Mouse (Mus musculus): ENCODE measurements around the gene Slc12a3.
A peak's percentile ranks its signal among the peaks of the same experiment; 100 is the strongest.

Slc12a3 gene

DNA sequence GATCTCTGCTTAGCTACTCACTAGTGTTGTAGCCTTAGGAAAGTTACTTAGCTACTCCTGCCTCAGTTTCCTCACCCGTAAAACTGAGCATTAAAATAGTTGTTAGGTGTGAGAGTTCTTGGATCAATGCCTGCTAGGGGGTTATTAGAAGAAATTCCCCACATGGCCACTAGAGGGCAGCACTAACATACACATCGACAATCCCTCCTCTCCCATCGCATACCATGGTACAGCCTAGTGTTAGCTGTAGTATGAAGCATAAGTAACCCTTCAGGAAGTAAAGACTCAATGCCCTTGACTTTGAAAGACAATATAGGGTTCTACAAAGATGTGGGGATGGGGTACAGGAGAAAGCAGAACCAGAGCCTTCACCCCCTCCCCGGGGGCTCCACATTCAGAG is 1.7 kb downstream of the Slc12a3 start:
- DNase-seq (ENCODE audit: extremely low read depth, insufficient read length, low spot score): no peak

GRCm38 (mm10) chr8:94333345-94333744 is 4.3 kb downstream of the Slc12a3 start:
- no peak for DNase-seq (ENCODE audit: extremely low read depth, insufficient read length, low spot score)

DNA sequence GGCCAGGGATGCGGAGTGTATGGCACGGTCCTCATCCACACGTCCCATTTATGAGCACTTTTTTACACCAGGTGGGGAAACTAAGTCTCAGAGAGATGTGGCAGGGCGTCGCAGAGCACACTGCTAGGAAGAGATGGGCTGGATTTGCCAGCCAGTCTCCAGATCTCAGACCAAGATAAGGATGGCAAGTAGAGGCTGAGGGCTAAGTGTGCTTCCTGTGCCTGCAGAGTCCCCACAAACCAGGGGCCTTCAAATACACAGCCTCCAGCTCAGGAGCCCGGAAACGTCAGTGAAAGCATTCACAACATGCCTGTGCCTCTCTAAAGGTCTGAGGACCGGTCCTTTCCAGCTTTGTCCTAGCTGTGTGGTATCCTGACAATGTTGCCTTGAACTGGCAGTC is 8.6 kb downstream of the Slc12a3 start:
- no peak for DNase-seq (ENCODE audit: extremely low read depth, insufficient read length, low spot score)

DNA sequence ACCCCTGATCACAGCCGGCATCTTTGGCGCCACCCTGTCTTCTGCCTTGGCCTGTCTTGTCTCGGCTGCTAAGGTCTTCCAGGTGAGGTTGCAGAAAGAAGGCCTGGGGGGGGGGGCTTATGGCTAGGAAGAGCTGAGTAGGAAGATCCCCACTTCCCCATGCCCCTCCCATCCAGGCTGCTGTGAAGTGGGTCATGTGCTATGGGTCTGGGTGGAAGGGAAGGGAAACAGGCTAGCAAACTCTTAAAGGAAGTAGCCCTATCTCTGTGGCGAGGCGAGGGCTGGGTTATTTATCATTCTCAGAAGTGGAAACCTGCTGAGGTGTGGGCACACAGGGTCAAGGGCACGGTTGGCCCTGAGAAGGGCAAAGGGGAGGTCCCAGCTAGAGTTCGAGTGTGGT is 11.8 kb downstream of the Slc12a3 start:
- no peak for DNase-seq (ENCODE audit: extremely low read depth, insufficient read length, low spot score)

DNA sequence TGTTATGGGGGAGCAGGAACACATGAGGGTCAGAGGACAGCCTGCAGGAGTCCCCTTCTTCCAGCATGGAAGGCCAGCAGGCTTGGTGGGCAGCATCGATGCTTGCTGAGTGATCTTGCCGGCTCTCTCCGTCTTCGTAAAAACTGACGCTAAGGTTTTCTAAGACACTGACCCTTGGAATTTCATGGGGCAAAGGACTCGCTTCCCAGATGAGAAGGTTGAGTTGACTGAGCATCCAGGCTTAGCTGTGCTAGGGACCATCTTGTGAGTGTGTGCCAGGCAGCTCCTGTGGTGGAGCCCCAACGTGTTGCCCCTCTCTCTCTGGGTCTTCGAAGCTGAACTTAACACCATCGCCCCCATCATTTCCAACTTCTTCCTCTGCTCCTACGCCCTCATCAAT is 13.7 kb downstream of the Slc12a3 start:
- DNase-seq (ENCODE audit: extremely low read depth, insufficient read length, low spot score): no peak

DNA sequence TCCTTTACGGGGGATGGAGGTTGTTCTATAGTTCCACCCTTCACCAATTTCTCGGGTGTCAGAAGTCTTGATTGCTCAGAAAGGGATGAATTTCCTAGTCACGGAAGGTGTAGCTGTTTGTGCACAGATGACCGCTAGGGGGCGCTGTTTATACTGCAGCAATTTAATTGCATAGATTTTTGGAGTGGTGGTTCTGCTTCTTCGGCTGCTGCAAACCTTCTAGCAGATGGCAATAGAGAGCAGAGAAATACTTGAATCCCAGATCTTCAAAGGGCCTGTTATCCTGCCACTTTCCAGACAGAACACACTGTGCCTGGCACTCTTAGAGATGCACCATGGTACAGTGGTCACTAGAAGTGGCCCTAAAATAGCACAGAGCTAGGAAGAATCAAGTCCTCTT is 14.3 kb downstream of the Slc12a3 start:
- DNase-seq (ENCODE audit: extremely low read depth, insufficient read length, low spot score): no peak

DNA sequence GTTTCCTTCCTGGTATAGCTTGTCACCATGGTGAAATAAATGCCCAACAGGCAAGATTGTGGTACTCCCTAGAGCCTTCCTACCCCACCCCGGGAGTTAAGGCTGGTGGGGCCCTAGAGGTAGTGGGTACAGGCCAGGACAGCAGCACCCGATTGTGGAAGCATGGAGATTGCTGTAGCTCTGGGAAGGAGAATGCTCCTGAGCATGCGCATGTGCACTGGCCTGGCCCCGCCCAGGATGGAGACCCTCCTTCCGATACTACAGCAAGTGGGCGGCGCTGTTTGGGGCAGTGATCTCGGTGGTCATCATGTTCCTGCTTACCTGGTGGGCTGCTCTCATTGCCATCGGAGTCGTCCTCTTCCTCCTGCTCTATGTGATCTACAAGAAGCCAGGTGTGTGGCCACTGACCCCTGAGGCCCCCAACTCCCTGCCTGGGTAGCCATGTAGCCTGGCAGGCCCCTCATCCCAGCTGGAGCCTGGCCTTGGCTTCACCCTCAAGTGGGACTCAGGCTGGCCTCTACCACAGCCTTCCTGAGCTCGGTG is 14.8 kb downstream of the Slc12a3 start:
- no peak for DNase-seq (ENCODE audit: extremely low read depth, insufficient read length, low spot score)

DNA sequence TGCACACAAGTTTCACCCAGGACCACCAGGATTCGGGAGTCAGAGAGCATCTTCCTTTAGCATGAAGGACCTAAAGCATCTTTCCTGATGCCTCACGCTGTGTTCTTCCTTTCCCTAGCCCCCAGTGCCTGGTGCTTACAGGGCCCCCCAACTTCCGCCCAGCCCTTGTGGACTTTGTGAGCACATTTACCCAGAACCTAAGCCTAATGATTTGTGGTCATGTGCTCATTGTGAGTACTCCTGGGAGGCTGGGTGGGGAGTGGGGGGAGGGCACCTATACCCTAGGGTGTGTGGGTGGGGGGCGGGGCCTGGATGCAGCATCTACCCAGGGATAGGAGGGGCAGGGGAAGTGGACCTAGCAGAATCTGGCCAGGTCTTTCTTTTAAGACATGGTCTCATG is 16.7 kb downstream of the Slc12a3 start:
- no peak for DNase-seq (ENCODE audit: extremely low read depth, insufficient read length, low spot score)

DNA sequence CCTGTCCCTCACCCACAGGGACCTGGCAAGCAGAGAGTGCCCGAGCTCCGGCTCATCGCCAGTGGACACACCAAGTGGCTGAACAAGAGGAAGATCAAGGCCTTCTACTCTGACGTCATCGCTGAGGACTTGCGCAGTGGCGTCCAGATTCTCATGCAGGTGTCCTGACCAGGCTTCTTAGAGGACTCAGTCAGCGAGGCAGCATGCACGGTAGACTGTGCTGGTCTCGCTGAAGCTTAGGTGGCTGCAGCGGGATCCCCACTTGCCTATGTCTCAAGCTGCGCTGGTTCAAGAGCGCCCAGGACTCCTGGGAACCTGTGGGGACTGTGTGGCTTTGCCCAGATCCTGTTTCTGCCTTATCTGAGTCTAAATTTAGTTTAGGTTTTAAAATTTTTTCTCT is 17.3 kb downstream of the Slc12a3 start:
- no peak for DNase-seq (ENCODE audit: extremely low read depth, insufficient read length, low spot score)

DNA sequence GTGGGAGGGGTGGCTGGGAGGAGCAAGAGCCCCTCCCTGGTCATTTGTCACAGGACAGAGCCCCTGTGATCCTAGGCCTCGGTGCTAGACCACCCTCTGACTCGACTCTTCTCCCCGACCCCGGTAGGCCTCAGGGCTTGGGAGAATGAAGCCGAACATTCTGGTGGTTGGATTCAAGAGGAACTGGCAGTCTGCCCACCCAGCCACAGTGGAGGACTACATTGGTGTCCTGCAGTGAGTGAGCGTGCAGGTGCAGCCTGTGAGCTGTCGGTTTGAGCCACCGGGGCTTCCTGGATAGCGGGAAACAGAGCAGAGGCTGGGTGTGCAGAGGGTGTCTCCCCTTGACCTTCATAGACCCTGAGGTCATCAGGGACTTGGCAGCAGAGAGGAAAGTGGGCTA is 19.4 kb downstream of the Slc12a3 start:
- DNase-seq (ENCODE audit: extremely low read depth, insufficient read length, low spot score): no peak

GRCm38 (mm10) chr8:94354069-94354531 is 25.1 kb downstream of the Slc12a3 start:
- DNase-seq (ENCODE audit: extremely low read depth, insufficient read length, low spot score): no peak

DNA sequence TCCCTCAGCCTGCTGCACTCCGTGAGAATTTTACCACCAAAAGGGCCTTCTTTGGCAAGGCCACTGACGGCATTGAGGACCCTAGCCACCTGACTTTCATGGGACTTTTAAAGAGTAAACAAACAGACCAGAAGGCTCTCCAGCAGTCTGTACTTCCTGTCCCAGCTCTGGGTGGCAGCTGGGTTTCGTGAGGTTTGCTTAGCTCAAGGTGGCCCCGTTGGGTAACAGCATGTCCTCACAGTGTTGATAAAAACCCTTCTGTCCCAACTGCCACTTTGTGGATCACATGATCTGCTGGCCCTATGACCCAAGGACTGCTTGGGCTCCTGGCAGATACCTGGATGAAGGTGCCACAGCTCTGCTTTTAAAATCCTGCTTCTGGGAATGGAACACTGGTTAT is 25.6 kb downstream of the Slc12a3 start:
- DNase-seq (ENCODE audit: extremely low read depth, insufficient read length, low spot score): no peak

GRCm38 (mm10) chr8:94357220-94357619 is 28.2 kb downstream of the Slc12a3 start:
- no peak for DNase-seq (ENCODE audit: extremely low read depth, insufficient read length, low spot score)

GRCm38 (mm10) chr8:94358541-94358940 is 29.5 kb downstream of the Slc12a3 start:
- DNase-seq (ENCODE audit: extremely low read depth, insufficient read length, low spot score): peak; percentile 43

DNA sequence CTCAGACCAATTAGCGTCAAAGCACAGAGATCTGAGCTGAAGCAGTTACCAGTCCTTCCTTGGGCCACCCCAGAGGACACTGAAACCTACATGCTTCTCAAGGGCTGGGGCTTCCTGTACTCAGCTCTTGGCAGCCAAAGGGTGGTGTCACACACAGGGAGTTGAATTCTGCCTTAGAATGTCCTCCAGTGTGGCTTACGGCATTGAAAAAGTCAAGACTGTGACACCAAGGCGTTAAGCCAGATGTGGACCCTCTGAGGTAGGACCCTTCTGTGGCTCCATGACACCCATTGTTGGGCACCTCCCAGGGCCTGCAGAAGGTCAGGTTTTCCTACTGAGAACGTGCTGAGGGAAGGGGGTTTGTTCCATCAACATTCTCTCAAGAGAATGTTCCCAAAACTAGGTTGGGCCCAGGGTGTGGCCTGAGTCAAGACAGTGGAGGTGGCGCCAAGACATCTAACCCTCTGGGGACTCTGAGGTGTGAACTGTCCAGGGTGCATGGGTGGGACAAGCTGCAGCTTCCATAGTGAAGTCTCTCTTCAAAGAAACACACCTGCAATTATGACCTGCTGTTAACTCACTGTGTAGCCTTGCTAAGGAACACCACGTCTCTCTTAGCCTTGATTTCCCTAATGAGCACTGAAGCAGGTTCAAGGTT is 32.9 kb downstream of the Slc12a3 start:
- no peak for DNase-seq (ENCODE audit: extremely low read depth, insufficient read length, low spot score)

GRCm38 (mm10) chr8:94362607-94363239 is 33.7 kb downstream of the Slc12a3 start:
- DNase-seq (ENCODE audit: extremely low read depth, insufficient read length, low spot score): no peak

- peak; percentile 89 for DNase-seq (ENCODE audit: extremely low read depth, insufficient read length, low spot score)
These were observed 34.3 kb downstream of the Slc12a3 start for GRCm38 (mm10) chr8:94363288-94363688.

- DNase-seq (ENCODE audit: extremely low read depth, insufficient read length, low spot score): no peak
These were observed 34.9 kb downstream of the Slc12a3 start for GRCm38 (mm10) chr8:94363906-94364305.

DNA sequence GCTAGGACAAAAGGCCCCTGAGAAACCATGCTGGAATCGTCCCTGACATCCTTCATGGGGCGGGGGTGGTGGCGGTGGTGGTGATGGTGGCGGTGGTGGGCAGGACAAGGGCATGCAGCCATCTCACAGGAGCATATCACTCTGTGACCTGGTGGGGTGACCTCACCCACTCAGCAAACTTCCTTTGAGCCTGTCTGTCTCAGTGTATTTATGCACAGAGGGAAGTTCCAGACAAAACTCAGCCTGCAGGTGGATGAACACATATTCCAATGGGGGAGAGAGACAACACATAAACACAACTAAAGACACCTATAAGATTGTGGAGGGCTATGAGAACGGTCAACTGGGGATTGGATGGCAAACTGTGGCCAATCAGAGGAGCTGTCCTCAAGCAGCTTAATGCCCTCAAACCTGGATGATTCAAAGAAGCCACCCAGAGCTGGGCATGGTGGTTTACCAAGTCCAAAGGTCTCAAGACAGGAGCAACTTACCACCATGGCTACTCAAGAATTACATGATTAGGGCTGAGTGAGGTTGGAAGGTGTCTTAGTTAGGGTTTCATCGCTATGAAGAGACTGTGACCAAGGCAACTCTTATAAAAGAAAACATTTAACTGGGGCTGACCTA is 35.8 kb downstream of the Slc12a3 start:
- DNase-seq (ENCODE audit: extremely low read depth, insufficient read length, low spot score): no peak

DNA sequence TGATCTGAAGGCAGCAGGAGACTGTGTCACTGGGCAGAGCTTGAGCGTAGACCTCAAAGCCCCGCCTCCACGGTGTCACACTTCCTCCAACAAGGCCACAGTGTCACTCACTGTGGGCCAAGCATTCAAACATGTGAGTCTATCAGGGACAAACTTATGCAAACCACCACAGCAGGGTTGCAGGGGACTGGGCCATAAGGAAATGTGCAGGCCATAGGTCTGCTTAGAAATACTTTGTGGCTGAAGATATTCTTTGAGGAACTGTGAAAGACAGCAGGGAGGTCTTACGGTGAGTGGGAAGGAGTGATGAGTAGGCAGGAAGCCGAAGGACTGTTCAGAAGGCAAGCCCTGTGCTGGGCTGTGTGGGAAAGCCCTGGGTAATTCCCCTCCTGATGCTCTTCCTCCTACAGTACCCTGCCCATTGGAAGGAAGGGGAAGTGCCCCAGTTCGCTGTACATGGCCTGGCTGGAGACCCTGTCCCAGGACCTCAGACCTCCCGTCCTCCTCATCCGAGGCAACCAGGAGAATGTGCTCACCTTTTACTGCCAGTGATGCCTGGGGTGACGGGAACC is 36.5 kb downstream of the Slc12a3 start:
- DNase-seq (ENCODE audit: extremely low read depth, insufficient read length, low spot score): no peak

- DNase-seq (ENCODE audit: extremely low read depth, insufficient read length, low spot score): no peak
These were observed 41.8 kb downstream of the Slc12a3 start for GRCm38 (mm10) chr8:94370839-94371238.

Data from 3134 (cell line).